Mouse (Mus musculus) lung, postnatal 0 days (tissue): ENCODE data around the gene Casp7. TPM values are rescaled to one million over a fixed set of nuclear protein-coding genes. Genes with fewer than 3 reads are reported as not detected.

Source experiments
- ATAC-seq: fragments of 200-750 bp; cut with Nextera tagmentation; 2 replicates; pipeline ENCODE4 v1.8.0; 2017; ENCODE audit warnings: moderate library complexity
- DNase-seq: peaks from one replicate; pipeline ENCODE4 v3.0.0-alpha.2; 2016; ENCODE audit warnings: low spot score
- H3K27ac ChIP-seq: fragments of 300-500 bp; sonication (generic); 2 replicates; pipeline ENCODE4 v1.5.1; 2014; ENCODE audit warnings: antibody characterized with exemption, mild to moderate bottlenecking, low read length, mixed read lengths
- H3K27me3 ChIP-seq: fragments of 300-500 bp; sonication (generic); replicated peaks from 2 replicates; pipeline ENCODE4 v1.6.1; 2014; ENCODE audit warnings: low read length, mixed read lengths; ENCODE audit not compliant: insufficient read depth
- H3K36me3 ChIP-seq: fragments of 300-500 bp; sonication (generic); 2 replicates; pipeline ENCODE4 v1.6.1; 2014; ENCODE audit warnings: low read length, mixed read lengths; ENCODE audit not compliant: insufficient read depth
- H3K4me1 ChIP-seq: fragments of 300-500 bp; sonication (generic); 2 replicates; pipeline ENCODE4 v1.6.1; 2014; ENCODE audit warnings: antibody characterized with exemption, low read depth, low read length, mixed read lengths; ENCODE audit not compliant: insufficient read depth
- H3K4me2 ChIP-seq: fragments of 300-500 bp; sonication (generic); replicated peaks from 2 replicates; pipeline ENCODE4 v1.6.1; 2014; ENCODE audit warnings: low read depth, mild to moderate bottlenecking, low read length, moderate library complexity, mixed read lengths
- H3K4me3 ChIP-seq: fragments of 300-500 bp; sonication (generic); 2 replicates; pipeline ENCODE4 v1.5.1; 2014; ENCODE audit warnings: low read depth, low read length
- H3K9ac ChIP-seq: fragments of 300-500 bp; sonication (generic); replicated peaks from 2 replicates; pipeline ENCODE4 v1.6.1; 2014; ENCODE audit warnings: low read depth, mild to moderate bottlenecking
- H3K9me3 ChIP-seq: fragments of 300-500 bp; sonication (generic); 2 replicates; pipeline ENCODE4 v1.6.1; 2016; ENCODE audit warnings: low read length, mixed read lengths
- CTCF ChIP-seq: IDR thresholded peaks from 2 replicates; pipeline ENCODE4 v1.5.1; 2016; ENCODE audit warnings: antibody characterized with exemption, mild to moderate bottlenecking
- EP300 ChIP-seq: IDR thresholded peaks from 2 replicates; pipeline ENCODE4 v1.6.1; 2016; ENCODE audit warnings: antibody characterized with exemption, mild to moderate bottlenecking, control low read depth
- WGBS: fragments of 180-500 bp; shearing (Covaris S2); extraction: QIAGEN DNeasy Blood & Tissue Kit; methylation state at CpG from one replicate; pipeline ENCODE4 v1.1.7; 2014; 5-methylcytosine and 5-hydroxymethylcytosine counted together
- polyA plus RNA-seq: library from polyadenylated mRNA; unstranded; fragments of >200 nt; fragmentation: Nextera tagmentation; extraction: Ambion mirVana; gene quantifications from 2 replicates; pipeline ENCODE4 v1.2.1, GENCODE M21; 2015

The Casp7 gene
- polyA plus RNA-seq, 1 experiment from 2014 or later: 21.8 TPM

DNA sequence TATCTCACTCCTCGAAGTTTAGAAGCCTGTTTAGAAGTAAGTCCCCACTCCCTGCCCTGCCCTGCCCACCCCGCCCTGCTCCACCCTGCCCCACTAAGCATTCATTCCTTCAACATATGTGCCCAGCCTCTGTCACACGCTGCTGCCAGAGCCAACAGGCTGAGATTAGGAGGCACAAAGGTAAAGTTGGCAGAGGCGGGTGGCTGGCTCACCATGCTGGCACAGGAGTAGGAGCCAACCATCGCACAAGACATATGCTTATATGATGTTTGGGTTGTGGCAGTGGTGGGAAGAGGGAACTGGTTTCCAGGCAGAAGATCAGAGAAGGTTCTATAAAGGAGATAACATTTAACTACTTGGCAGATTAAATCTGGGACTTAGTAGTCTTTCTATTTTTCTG, 80.3 kb downstream of the Casp7 start:
- TF ChIP-seq EP300 (no peak), CTCF (no peak)
- Histone ChIP-seq H3K9ac (no peak overlapping the region), H3K36me3 (no peaks in the 10 kb centered on the region), H3K4me2 (no peak overlapping the region), H3K27me3 (no peaks in the 10 kb centered on the region), H3K9me3 (no peaks in the 10 kb centered on the region), H3K27ac (no peak overlapping the region), H3K4me1 (no peaks in the 10 kb centered on the region; the same call in 1 of the 2 replicates), H3K4me3 (no peak overlapping the region)
- WGBS: 84% methylated on average over 5 of the region's 5 CpGs
- ATAC-seq (no peak), DNase-seq (no peak)

DNA sequence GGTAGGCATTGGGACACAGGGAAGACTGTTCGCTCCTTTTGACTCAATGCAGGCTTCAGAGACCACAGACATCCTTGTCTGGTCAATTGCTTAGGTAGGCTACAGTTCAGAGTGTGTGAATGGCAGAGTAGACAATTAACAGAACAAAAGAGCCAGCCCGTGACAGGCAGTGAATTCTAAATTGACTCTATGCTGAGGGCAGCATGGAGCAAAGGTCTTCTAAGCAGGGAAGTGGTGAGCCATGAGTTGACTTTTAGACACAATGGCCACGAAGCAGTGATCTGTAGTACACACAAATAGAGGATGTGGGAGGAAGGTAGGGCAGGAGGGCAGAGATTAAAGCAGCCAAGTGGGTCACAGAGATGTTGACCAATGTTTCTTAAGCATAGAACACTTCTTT, 80.9 kb downstream of the Casp7 start:
- H3K27ac ChIP-seq: no peak overlapping the region
- no peaks in the 10 kb centered on the region for H3K27me3 ChIP-seq
- no peaks in the 10 kb centered on the region for H3K36me3 ChIP-seq
- ATAC-seq (no peak), DNase-seq (no peak)
- H3K4me1 ChIP-seq: no peaks in the 10 kb centered on the region; the same call in 1 of the 2 replicates
- H3K9ac ChIP-seq: no peak overlapping the region
- H3K4me2 ChIP-seq: no peak overlapping the region
- H3K9me3 ChIP-seq: no peaks in the 10 kb centered on the region
- 65% methylated on average over 3 of the region's 3 CpGs for WGBS
- TF ChIP-seq EP300 (no peak), CTCF (no peak)
- H3K4me3 ChIP-seq: no peak overlapping the region

DNA sequence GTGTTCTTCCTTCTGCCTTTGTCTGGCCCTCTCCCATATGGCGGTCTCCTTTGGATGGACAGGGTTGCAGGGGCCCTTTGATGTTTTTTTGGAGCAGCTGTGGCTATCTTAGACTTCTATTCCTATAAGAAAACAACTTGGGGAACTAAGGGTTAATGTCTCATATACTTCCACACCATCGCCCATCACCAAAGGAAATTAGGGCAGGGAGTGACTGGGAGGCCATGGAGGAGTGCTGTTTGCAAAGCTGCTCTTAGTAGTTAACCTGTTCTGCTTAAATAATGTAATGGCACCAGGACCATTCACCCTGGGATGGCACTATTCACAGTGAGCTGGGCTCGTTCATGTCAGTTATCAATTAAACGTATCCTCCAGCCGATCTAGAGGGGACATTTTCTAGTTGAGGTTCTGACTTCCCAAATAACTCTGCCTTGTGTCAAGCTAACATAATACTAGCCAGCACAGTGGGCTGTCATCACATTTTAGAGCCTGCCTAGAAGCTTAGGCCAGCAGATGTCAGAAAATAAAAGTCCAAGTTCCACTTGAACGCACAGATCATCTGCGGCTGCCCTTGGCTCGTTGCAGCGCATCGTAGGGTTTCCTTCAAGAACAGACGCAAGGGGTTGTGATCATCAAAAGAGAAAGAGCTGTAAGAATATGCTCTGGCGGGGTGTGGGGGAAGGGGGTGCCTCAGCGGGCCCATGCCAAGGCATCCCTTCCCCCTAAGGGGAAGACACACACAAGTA, 87.9 kb downstream of the Casp7 start:
- no peaks in the 10 kb centered on the region for H3K27me3 ChIP-seq
- no peaks in the 10 kb centered on the region for H3K9me3 ChIP-seq
- H3K4me3 ChIP-seq: no peak overlapping the region
- H3K4me1 ChIP-seq: peaks cover 13% of the 10 kb centered on the region; the same call in 1 of the 2 replicates
- TF ChIP-seq CTCF: no peak
- no peak overlapping the region for H3K27ac ChIP-seq
- 76% methylated on average over 13 of the region's 13 CpGs for WGBS
- H3K4me2 ChIP-seq: 0 out of 2 replicates have a peak overlapping the region, but pooled peaks have one; percentile 14
- DNase-seq (no peak), ATAC-seq (no peak)
- no peak overlapping the region for H3K9ac ChIP-seq
- no peaks in the 10 kb centered on the region for H3K36me3 ChIP-seq

DNA sequence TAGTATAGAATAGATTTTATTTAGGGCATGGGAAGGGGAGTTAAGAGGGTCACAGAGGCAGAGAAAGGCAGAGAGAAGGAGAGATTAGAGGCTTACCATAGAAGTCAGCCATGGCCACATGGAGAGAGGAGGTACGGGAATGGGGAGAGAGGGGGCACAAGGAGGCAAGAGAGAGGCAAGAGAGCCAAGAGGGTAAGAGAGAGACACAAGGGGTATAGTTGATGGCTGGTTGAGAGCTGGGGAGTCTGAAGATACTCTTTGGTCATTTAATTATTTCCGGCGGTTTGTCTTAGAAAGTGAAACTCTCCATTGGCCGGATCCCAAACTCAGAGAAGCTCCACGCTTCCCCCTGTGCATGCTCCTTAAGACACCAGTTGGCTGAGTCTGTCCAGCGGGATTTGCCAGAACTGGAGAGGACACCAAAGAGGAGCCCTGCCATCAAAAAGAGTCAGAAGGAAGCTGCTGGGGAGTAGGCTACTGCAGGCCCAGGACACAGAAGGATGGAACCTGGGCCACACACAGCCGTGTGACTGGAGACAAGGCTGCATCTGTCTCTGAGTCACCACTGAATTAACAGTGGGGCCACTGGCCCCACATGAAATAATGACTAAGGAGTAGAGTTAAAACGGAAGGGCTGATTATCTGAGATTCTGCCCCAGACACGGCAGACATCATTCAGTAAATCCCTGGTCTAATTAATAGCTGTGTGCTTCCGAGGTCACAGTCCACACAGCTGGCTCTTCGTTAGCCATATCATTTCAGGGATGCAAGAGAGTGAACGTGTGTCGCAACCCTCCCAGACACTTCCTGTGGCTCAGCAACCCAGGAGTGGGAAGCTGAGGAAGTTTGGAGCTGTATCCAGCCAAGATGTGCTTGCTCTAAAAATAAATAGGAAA, 88.7 kb downstream of the Casp7 start:
- Histone ChIP-seq H3K27ac (no peak overlapping the region), H3K27me3 (no peaks in the 10 kb centered on the region), H3K36me3 (no peaks in the 10 kb centered on the region), H3K4me3 (no peak overlapping the region), H3K9ac (no peak overlapping the region), H3K9me3 (no peaks in the 10 kb centered on the region), H3K4me2 (peak overlapping the region; percentile 14), H3K4me1 (peaks cover 13% of the 10 kb centered on the region; the same call in 1 of the 2 replicates)
- ATAC-seq: peak; percentile 89
- WGBS: 36% methylated on average over 13 of the region's 13 CpGs
- no peak for TF ChIP-seq CTCF
- no peak for TF ChIP-seq EP300
- peak; percentile 86 for DNase-seq

DNA sequence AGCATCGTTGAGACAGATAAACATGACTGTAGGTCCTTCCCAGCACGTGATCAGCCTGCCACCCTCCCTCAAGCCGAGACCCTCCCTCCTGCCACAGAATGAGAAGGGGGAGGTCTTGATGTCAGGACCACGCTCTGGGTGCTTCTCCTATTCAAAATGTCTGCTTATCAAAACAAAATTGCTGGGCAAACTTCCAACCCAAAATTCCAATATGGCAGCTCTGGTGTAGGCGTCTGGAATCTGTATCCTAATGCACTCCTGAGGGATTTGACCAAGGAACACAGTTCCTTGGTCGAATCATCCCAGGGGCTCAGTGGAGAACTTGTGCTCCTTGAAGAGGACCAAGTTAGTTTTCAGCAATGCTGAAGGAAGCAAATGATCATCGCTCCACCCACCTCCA, 90.0 kb downstream of the Casp7 start:
- Histone ChIP-seq H3K9ac (no peak overlapping the region), H3K9me3 (no peaks in the 10 kb centered on the region), H3K27ac (no peak overlapping the region), H3K36me3 (no peaks in the 10 kb centered on the region), H3K4me3 (no peak overlapping the region), H3K4me1 (peaks cover 13% of the 10 kb centered on the region; the same call in 1 of the 2 replicates), H3K4me2 (no peak overlapping the region), H3K27me3 (no peaks in the 10 kb centered on the region)
- ATAC-seq: no peak
- no peak for TF ChIP-seq CTCF
- TF ChIP-seq EP300: no peak
- WGBS: 72% methylated on average over 7 of the region's 7 CpGs
- DNase-seq: no peak

DNA sequence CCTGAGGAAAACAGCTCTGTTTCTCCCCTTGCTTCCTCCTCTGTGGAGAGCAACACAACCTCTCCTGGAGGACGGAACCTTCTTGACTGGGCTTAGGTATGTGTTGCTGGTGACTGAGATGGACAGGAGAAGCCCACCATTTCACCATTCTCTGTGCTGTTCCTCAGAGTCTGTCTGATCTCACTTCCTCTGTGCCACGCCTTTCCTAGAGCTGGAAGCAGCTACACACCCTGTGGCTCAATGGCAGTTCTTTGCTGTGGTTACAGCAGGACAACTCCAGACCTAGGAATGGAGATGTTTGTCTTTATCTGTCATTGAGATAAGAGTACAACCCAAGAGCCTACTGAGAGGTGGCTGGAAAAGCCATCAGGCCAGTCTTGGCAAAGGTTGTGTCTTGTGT, 90.4 kb downstream of the Casp7 start:
- no peak overlapping the region for H3K27ac ChIP-seq
- 96% methylated on average over 2 of the region's 2 CpGs for WGBS
- H3K27me3 ChIP-seq: no peaks in the 10 kb centered on the region
- TF ChIP-seq EP300 (no peak), CTCF (no peak)
- no peak overlapping the region for H3K4me2 ChIP-seq
- H3K36me3 ChIP-seq: no peaks in the 10 kb centered on the region
- DNase-seq: peak; percentile 20
- H3K4me1 ChIP-seq: peaks cover 13% of the 10 kb centered on the region; the same call in 1 of the 2 replicates
- ATAC-seq: no peak
- H3K9ac ChIP-seq: no peak overlapping the region
- H3K4me3 ChIP-seq: no peak overlapping the region
- no peaks in the 10 kb centered on the region for H3K9me3 ChIP-seq
